Mouse (Mus musculus): ENCODE measurements around the gene Ppp6r1. TPM values are rescaled to one million over a fixed set of nuclear protein-coding genes. Genes with fewer than 3 reads are reported as not detected.

Ppp6r1 gene
- polyA plus RNA-seq, 1 experiment from 2014 or later = 8.1 TPM

DNA sequence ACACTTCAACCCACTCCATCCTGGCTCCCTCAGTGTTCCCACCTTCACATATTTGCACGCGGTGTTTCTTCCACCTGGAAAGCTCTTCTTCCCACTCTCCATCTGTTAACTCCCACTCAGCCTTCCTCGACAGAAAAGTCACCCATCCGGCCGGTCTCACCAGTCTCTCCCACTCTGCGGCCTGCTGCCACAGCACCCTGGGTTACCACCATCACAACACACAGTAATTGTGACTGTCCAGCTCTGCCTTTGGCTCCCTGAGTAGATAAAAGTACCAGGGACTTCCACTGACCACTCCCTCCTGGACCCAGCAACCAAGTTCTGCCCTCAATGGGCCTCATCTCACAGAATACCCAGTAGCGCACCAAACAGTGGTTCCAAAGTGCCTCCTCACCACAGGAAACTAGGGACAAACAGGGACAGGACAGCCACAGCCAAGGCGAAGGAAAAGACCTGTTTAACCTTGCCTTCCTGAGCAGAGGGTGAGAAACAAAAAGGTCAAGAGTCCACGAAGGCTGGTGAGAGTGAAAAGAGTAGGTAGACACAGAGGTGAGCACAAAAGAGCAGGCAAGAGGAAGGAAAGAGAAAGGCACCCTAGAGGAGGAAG lies 1.2 kb downstream of the Ppp6r1 start:
- peaks cover 23% of the 10 kb centered on the region for H3K36me3 ChIP-seq (ENCODE audit: control insufficient read depth, insufficient read depth, low read length)
- no peak for ATAC-seq (ENCODE audit: insufficient number of reproducible peaks, insufficient read depth, low FRiP score, low read depth)
- peaks cover 9 to 50% of the 10 kb centered on the region in 2 experiments for H3K4me1 ChIP-seq (ENCODE audit: control insufficient read depth in 2 of 2, insufficient read depth in 2 of 2, low read length in 2 of 2)
- H3K9me3 ChIP-seq (ENCODE audit: control insufficient read depth, low read length) = no peaks in the 10 kb centered on the region
- peak overlapping the region; percentile 35 to 93; a peak in 3 of 4 replicates for H3K27ac ChIP-seq (replicated peaks in 1 of 2; ENCODE audit: control insufficient read depth in 1 of 2, insufficient read depth in 1 of 2, low read depth in 2 of 2, low read length in 2 of 2)
- H3K4me2 ChIP-seq (ENCODE audit: low read length) = peak overlapping the region; percentile 97
- H3K27me3 ChIP-seq (ENCODE audit: control insufficient read depth, insufficient read depth, low read length) = no peaks in the 10 kb centered on the region
- peak overlapping the region; percentile 94 for H3K9ac ChIP-seq (ENCODE audit: low read length)
- peak overlapping the region; percentile 73 to 77 for H3K4me3 ChIP-seq (ENCODE audit: control insufficient read depth in 1 of 2, insufficient read depth in 1 of 2, low read depth in 1 of 2, low read length in 2 of 2)
- WGBS = 36% methylated on average over 9 of the region's 9 CpGs

- 34% methylated on average over 1 of the region's 1 CpGs for WGBS
- Histone ChIP-seq H3K4me2 (ENCODE audit: low read length) (peak overlapping the region; percentile 97), H3K4me3 (ENCODE audit: control insufficient read depth in 1 of 2, insufficient read depth in 1 of 2, low read depth in 1 of 2, low read length in 2 of 2) (peak overlapping the region in 1 of 2 experiments; percentile 77; a peak in 1 of 4 replicates), H3K9me3 (ENCODE audit: control insufficient read depth, low read length) (no peaks in the 10 kb centered on the region), H3K4me1 (ENCODE audit: control insufficient read depth in 2 of 2, insufficient read depth in 2 of 2, low read length in 2 of 2) (peaks cover 11 to 58% of the 10 kb centered on the region in 2 experiments), H3K27me3 (ENCODE audit: control insufficient read depth, insufficient read depth, low read length) (no peaks in the 10 kb centered on the region), H3K9ac (ENCODE audit: low read length) (peak overlapping the region; percentile 94; the same call in 1 of the 2 replicates), H3K27ac (replicated peaks in 1 of 2; ENCODE audit: control insufficient read depth in 1 of 2, insufficient read depth in 1 of 2, low read depth in 2 of 2, low read length in 2 of 2) (no peak overlapping the region), H3K36me3 (ENCODE audit: control insufficient read depth, insufficient read depth, low read length) (peaks cover 15% of the 10 kb centered on the region)
- ATAC-seq (ENCODE audit: insufficient number of reproducible peaks, insufficient read depth, low FRiP score, low read depth) = no peak
Measured at GRCm38 (mm10) chr7:4656818-4657217, 2.0 kb downstream of the Ppp6r1 start.

DNA sequence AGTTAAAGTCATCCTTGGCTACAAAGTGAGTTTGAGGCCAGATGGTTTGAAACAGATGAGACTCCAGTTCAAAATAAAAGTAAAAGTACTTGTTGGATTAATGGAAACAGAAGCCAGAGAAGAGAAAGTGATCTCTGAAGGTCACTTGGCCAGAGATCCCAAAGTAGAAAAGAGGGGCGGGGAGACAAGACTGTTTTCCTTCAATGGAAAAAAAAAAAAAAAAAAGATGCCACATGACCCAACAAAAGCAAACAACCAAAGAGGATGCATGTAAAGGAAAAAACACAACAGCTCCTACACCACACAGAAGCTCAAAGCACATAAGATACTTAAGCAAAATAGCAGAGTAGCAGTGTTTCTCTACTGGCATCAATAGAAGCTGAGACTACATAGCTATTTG lies 2.9 kb downstream of the Ppp6r1 start:
- Histone ChIP-seq H3K4me2 (ENCODE audit: low read length) (peak overlapping the region; percentile 12; the same call in 1 of the 2 replicates), H3K9me3 (ENCODE audit: control insufficient read depth, low read length) (no peaks in the 10 kb centered on the region), H3K4me3 (ENCODE audit: control insufficient read depth in 1 of 2, insufficient read depth in 1 of 2, low read depth in 1 of 2, low read length in 2 of 2) (no peak overlapping the region), H3K36me3 (ENCODE audit: control insufficient read depth, insufficient read depth, low read length) (peaks cover 13% of the 10 kb centered on the region), H3K4me1 (ENCODE audit: control insufficient read depth in 2 of 2, insufficient read depth in 2 of 2, low read length in 2 of 2) (peaks cover 11 to 59% of the 10 kb centered on the region in 2 experiments), H3K27me3 (ENCODE audit: control insufficient read depth, insufficient read depth, low read length) (no peaks in the 10 kb centered on the region), H3K27ac (replicated peaks in 1 of 2; ENCODE audit: control insufficient read depth in 1 of 2, insufficient read depth in 1 of 2, low read depth in 2 of 2, low read length in 2 of 2) (no peak overlapping the region), H3K9ac (ENCODE audit: low read length) (no peak overlapping the region; the same call in 1 of the 2 replicates)
- ATAC-seq (ENCODE audit: insufficient number of reproducible peaks, insufficient read depth, low FRiP score, low read depth) = no peak
- 72% methylated on average over 1 of the region's 1 CpGs for WGBS

DNA sequence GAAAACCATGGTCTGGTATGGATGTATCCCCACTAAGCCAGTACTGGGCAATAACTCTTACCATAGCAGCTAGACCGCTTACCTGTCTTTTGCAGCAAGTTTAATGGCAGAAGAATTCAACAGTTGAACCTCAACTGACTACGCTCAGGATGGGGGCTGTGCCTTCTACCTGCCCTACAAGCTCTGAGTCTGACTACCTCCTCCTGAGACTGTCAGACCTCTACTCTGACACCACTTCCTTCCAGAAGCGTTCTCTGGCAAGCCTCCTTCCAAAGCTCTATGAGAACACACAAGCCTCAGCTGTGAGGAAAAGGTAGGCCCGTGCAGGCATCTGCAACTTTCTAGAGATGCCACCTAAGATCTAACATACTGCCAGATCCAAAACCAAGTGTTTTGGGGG lies 3.4 kb downstream of the Ppp6r1 start:
- Histone ChIP-seq H3K27me3 (ENCODE audit: control insufficient read depth, insufficient read depth, low read length) (no peaks in the 10 kb centered on the region), H3K4me1 (ENCODE audit: control insufficient read depth in 2 of 2, insufficient read depth in 2 of 2, low read length in 2 of 2) (peaks cover 11 to 59% of the 10 kb centered on the region in 2 experiments), H3K4me2 (ENCODE audit: low read length) (0 out of 2 replicates have a peak overlapping the region, but pooled peaks have one; percentile 12), H3K9ac (ENCODE audit: low read length) (no peak overlapping the region), H3K4me3 (ENCODE audit: control insufficient read depth in 1 of 2, insufficient read depth in 1 of 2, low read depth in 1 of 2, low read length in 2 of 2) (no peak overlapping the region), H3K9me3 (ENCODE audit: control insufficient read depth, low read length) (no peaks in the 10 kb centered on the region), H3K27ac (replicated peaks in 1 of 2; ENCODE audit: control insufficient read depth in 1 of 2, insufficient read depth in 1 of 2, low read depth in 2 of 2, low read length in 2 of 2) (no peak overlapping the region), H3K36me3 (ENCODE audit: control insufficient read depth, insufficient read depth, low read length) (peaks cover 13% of the 10 kb centered on the region)
- no peak for ATAC-seq (ENCODE audit: insufficient number of reproducible peaks, insufficient read depth, low FRiP score, low read depth)
- WGBS = 82% methylated on average over 4 of the region's 4 CpGs

- Histone ChIP-seq H3K9me3 (ENCODE audit: control insufficient read depth, low read length) (no peaks in the 10 kb centered on the region), H3K4me2 (ENCODE audit: low read length) (no peak overlapping the region; the same call in 1 of the 2 replicates), H3K4me3 (ENCODE audit: control insufficient read depth in 1 of 2, insufficient read depth in 1 of 2, low read depth in 1 of 2, low read length in 2 of 2) (no peak overlapping the region), H3K4me1 (ENCODE audit: control insufficient read depth in 2 of 2, insufficient read depth in 2 of 2, low read length in 2 of 2) (peaks cover 11 to 51% of the 10 kb centered on the region in 2 experiments), H3K27me3 (ENCODE audit: control insufficient read depth, insufficient read depth, low read length) (no peaks in the 10 kb centered on the region), H3K27ac (replicated peaks in 1 of 2; ENCODE audit: control insufficient read depth in 1 of 2, insufficient read depth in 1 of 2, low read depth in 2 of 2, low read length in 2 of 2) (0 out of 4 replicates have a peak overlapping the region, but pooled peaks of 1 of the 2 experiments have one; percentile 7), H3K9ac (ENCODE audit: low read length) (no peak overlapping the region), H3K36me3 (ENCODE audit: control insufficient read depth, insufficient read depth, low read length) (peaks cover 13% of the 10 kb centered on the region)
- ATAC-seq (ENCODE audit: insufficient number of reproducible peaks, insufficient read depth, low FRiP score, low read depth) = no peak
- 78% methylated on average over 2 of the region's 2 CpGs for WGBS
Measured at GRCm38 (mm10) chr7:4654221-4654620, 4.6 kb downstream of the Ppp6r1 start.

DNA sequence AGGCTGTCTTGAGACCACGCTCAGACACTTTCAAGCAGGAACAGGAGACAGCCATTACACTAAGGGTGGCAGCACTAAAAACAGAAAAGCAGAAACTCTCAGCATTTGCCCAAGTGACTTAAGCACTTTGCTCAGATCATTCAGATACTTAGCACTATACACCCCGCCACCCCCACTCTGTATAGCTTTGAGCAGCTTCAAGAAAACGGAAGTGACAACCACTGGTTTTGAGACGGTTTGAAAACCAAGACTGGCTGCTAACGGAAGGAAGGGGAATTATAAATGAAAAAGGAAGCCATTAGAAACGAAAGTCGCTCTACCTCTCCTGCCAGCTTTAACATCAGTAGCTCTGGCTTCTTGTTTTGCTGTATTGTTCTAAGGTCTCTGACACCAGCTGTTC lies 5.0 kb downstream of the Ppp6r1 start:
- Histone ChIP-seq H3K27me3 (ENCODE audit: control insufficient read depth, insufficient read depth, low read length) (no peaks in the 10 kb centered on the region), H3K4me2 (ENCODE audit: low read length) (no peak overlapping the region), H3K36me3 (ENCODE audit: control insufficient read depth, insufficient read depth, low read length) (peaks cover 13% of the 10 kb centered on the region), H3K9ac (ENCODE audit: low read length) (no peak overlapping the region), H3K4me1 (ENCODE audit: control insufficient read depth in 2 of 2, insufficient read depth in 2 of 2, low read length in 2 of 2) (peaks cover 11 to 51% of the 10 kb centered on the region in 2 experiments), H3K4me3 (ENCODE audit: control insufficient read depth in 1 of 2, insufficient read depth in 1 of 2, low read depth in 1 of 2, low read length in 2 of 2) (no peak overlapping the region), H3K27ac (replicated peaks in 1 of 2; ENCODE audit: control insufficient read depth in 1 of 2, insufficient read depth in 1 of 2, low read depth in 2 of 2, low read length in 2 of 2) (no peak overlapping the region), H3K9me3 (ENCODE audit: control insufficient read depth, low read length) (no peaks in the 10 kb centered on the region)
- 82% methylated on average over 7 of the region's 7 CpGs for WGBS
- ATAC-seq (ENCODE audit: insufficient number of reproducible peaks, insufficient read depth, low FRiP score, low read depth) = no peak

DNA sequence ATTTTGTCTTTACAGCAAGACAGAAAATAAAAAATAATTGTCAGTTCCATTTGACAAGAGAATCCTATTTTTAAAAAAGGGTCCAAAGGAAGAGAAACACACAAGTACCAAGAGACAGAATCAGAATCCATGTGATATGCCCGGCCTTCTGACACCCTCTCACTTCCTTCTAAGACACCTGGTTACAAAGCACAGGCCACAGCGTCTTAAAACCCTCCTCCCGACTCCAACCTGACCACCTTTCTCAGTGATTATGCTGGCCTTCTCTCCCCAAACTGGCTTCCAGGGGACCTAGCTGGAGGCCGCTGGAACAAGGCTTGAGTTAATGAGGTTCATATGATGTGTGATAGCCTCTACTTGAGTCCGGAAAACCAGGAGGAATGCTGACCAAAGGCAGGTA lies 5.5 kb downstream of the Ppp6r1 start:
- no peak overlapping the region for H3K9ac ChIP-seq (ENCODE audit: low read length)
- H3K27me3 ChIP-seq (ENCODE audit: control insufficient read depth, insufficient read depth, low read length) = no peaks in the 10 kb centered on the region
- peaks cover 11 to 51% of the 10 kb centered on the region in 2 experiments for H3K4me1 ChIP-seq (ENCODE audit: control insufficient read depth in 2 of 2, insufficient read depth in 2 of 2, low read length in 2 of 2)
- H3K36me3 ChIP-seq (ENCODE audit: control insufficient read depth, insufficient read depth, low read length) = peaks cover 13% of the 10 kb centered on the region
- no peak overlapping the region for H3K27ac ChIP-seq (replicated peaks in 1 of 2; ENCODE audit: control insufficient read depth in 1 of 2, insufficient read depth in 1 of 2, low read depth in 2 of 2, low read length in 2 of 2)
- H3K9me3 ChIP-seq (ENCODE audit: control insufficient read depth, low read length) = no peaks in the 10 kb centered on the region
- no peak overlapping the region for H3K4me2 ChIP-seq (ENCODE audit: low read length)
- no peak overlapping the region for H3K4me3 ChIP-seq (ENCODE audit: control insufficient read depth in 1 of 2, insufficient read depth in 1 of 2, low read depth in 1 of 2, low read length in 2 of 2)
- 81% methylated on average over 5 of the region's 5 CpGs for WGBS
- ATAC-seq (ENCODE audit: insufficient number of reproducible peaks, insufficient read depth, low FRiP score, low read depth) = no peak

DNA sequence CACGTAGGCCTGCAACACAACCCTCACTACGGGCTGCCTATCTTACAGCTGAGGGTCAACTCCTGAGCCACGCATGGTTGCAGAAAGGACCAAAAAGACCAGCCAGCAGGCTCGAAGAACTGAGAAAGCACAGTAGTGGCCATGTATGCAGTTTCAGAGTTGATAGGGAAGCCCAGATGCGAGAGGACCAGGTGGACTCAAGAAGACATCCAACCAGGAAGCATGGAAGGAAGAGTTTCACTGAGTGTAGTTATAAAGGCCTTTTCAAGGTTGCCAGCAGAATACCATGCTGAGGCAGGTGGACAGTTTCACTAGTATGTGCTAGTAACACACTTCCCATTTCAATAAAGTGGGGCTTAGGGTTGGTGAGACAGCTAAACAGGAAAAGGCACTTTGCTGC lies 6.1 kb downstream of the Ppp6r1 start:
- Histone ChIP-seq H3K4me3 (ENCODE audit: control insufficient read depth in 1 of 2, insufficient read depth in 1 of 2, low read depth in 1 of 2, low read length in 2 of 2) (no peak overlapping the region), H3K4me1 (ENCODE audit: control insufficient read depth in 2 of 2, insufficient read depth in 2 of 2, low read length in 2 of 2) (peaks cover 10 to 48% of the 10 kb centered on the region in 2 experiments), H3K9ac (ENCODE audit: low read length) (no peak overlapping the region), H3K36me3 (ENCODE audit: control insufficient read depth, insufficient read depth, low read length) (peaks cover 13% of the 10 kb centered on the region), H3K27ac (replicated peaks in 1 of 2; ENCODE audit: control insufficient read depth in 1 of 2, insufficient read depth in 1 of 2, low read depth in 2 of 2, low read length in 2 of 2) (no peak overlapping the region), H3K27me3 (ENCODE audit: control insufficient read depth, insufficient read depth, low read length) (no peaks in the 10 kb centered on the region), H3K4me2 (ENCODE audit: low read length) (no peak overlapping the region), H3K9me3 (ENCODE audit: control insufficient read depth, low read length) (no peaks in the 10 kb centered on the region)
- no peak for ATAC-seq (ENCODE audit: insufficient number of reproducible peaks, insufficient read depth, low FRiP score, low read depth)
- 52% methylated on average over 5 of the region's 5 CpGs for WGBS
